Mouse (Mus musculus) forebrain, postnatal 0 days (tissue): ENCODE data around the gene Col9a3. TPM values are rescaled to one million over a fixed set of nuclear protein-coding genes. Genes with fewer than 3 reads are reported as not detected.

Experiments
- ATAC-seq: fragments of 200-750 bp; cut with Nextera tagmentation; 2 replicates; pipeline ENCODE4 v1.8.0; 2017; ENCODE audit warnings: mild to moderate bottlenecking, moderate library complexity
- DNase-seq: peaks from one replicate; pipeline ENCODE4 v3.0.0-alpha.2; 2015
- H3K27ac ChIP-seq: fragments of 300-500 bp; sonication (generic); 2 replicates; pipeline ENCODE4 v1.5.1; 2014; ENCODE audit warnings: low read depth, mild to moderate bottlenecking, antibody characterized with exemption, low read length, moderate library complexity, mixed read lengths
- H3K27me3 ChIP-seq: fragments of 300-500 bp; sonication (generic); 2 replicates; pipeline ENCODE4 v1.6.1; 2014; ENCODE audit warnings: mild to moderate bottlenecking, low read length, mixed read lengths; ENCODE audit not compliant: insufficient read depth
- H3K36me3 ChIP-seq: fragments of 300-500 bp; sonication (generic); 2 replicates; pipeline ENCODE4 v1.6.1; 2014; ENCODE audit warnings: mild to moderate bottlenecking, moderate library complexity; ENCODE audit not compliant: insufficient read depth
- H3K4me1 ChIP-seq: fragments of 300-500 bp; sonication (generic); 2 replicates; pipeline ENCODE4 v1.6.1; 2014; ENCODE audit warnings: antibody characterized with exemption; ENCODE audit not compliant: insufficient read depth
- H3K4me2 ChIP-seq: fragments of 300-500 bp; sonication (generic); 2 replicates; pipeline ENCODE4 v1.6.1; 2014; ENCODE audit warnings: low read depth, mild to moderate bottlenecking, moderate library complexity
- H3K4me3 ChIP-seq: fragments of 300-500 bp; sonication (generic); 2 replicates; pipeline ENCODE4 v1.5.1; 2014; ENCODE audit warnings: low read depth, low read length, mixed read lengths
- H3K9ac ChIP-seq: fragments of 300-500 bp; sonication (generic); 2 replicates; pipeline ENCODE4 v1.6.1; 2014; ENCODE audit warnings: mild to moderate bottlenecking
- H3K9me3 ChIP-seq: fragments of 300-500 bp; sonication (generic); 2 replicates; pipeline ENCODE4 v1.6.1; 2016; ENCODE audit warnings: low read length
- CTCF ChIP-seq: sonication (generic); IDR thresholded peaks from 2 replicates; pipeline ENCODE4 v1.5.1; 2016; ENCODE audit warnings: antibody characterized with exemption, control low read depth, low read depth
- WGBS: fragments of 180-500 bp; shearing (Covaris S2); extraction: QIAGEN DNeasy Blood & Tissue Kit; methylation state at CpG from one replicate; pipeline ENCODE4 v1.1.7; 2014; 5-methylcytosine and 5-hydroxymethylcytosine counted together
- polyA plus RNA-seq: library from polyadenylated mRNA; unstranded; fragments of >200 nt; fragmentation: Nextera tagmentation; extraction: Ambion mirVana; gene quantifications from 2 replicates; pipeline ENCODE4 v1.2.1, GENCODE M21; 2015
- total RNA-seq: library from RNA; depleted of rRNA; stranded (reverse); fragments of >200 nt; gene quantifications from 2 replicates; pipeline ENCODE4 v1.2.3, GENCODE M21; 2014; rRNA removed

Gene Col9a3
- total RNA-seq (42.4 and 47.9 TPM in 2 replicates), polyA plus RNA-seq (46.8 and 49.5 TPM in 2 replicates)

DNA sequence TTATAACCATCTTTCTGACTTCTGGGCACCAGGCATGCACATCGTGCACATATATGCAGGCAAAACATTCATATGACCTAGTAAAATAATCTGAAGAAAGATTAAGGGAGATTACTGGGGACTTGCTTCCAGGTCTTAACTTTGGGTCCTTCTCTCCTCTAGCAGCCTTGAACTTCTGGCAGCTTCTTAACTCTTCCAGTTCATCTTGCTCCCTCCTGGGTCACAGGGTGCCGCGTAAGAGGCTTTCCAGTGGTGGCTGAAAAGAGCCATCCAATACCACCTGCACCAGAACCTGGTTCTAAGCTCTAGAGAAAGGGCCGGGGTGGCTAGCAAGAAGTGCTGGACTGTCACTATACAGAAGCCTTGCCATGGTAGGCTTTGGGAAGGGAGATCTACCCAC, at the start of gene Col9a3:
Gene Col9a3, plus strand, starts transcription at position 301 of the 400 bp plus-strand sequence.
- ATAC-seq: no peak
- Histone ChIP-seq H3K27ac (peak within 1 kb of the TSS; percentile 50; the same call in 1 of the 2 replicates), H3K27me3 (no peaks in the 10 kb centered on the region), H3K9me3 (no peaks in the 10 kb centered on the region), H3K36me3 (peaks cover 31% of the 10 kb centered on the region), H3K4me1 (peaks cover 8% of the 10 kb centered on the region; the same call in 1 of the 2 replicates), H3K4me3 (peak within 1 kb of the TSS; percentile 37), H3K4me2 (peak within 1 kb of the TSS; percentile 69), H3K9ac (peak within 1 kb of the TSS; percentile 55)
- DNase-seq: no peak
- no peak for TF ChIP-seq CTCF
- 42% methylated on average over 4 of the region's 4 CpGs for WGBS

DNA sequence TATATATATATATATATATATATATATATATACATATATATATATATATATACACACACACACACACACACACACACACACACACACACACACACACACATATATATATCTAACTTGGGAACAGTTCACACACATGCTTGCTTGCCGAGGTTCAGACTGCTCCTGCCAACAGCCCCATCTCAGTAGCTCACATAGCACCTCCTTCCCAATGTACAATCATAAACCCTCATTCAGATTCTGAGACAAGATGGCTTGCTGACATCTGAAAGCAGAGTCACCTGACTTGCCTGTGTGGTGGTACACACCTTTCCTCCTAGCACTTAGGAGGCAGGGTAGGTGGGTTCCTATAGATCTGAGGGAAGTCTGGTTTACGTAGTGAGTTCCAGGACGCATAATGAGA, 45.2 kb upstream of the Col9a3 start:
- H3K36me3 ChIP-seq: no peaks in the 10 kb centered on the region
- no peaks in the 10 kb centered on the region for H3K27me3 ChIP-seq
- no peak overlapping the region for H3K9ac ChIP-seq
- no peak overlapping the region for H3K4me3 ChIP-seq
- peak; percentile 27; the same call in 1 of the 2 replicates for ATAC-seq
- peak overlapping the region; percentile 57; the same call in 1 of the 2 replicates for H3K27ac ChIP-seq
- H3K4me2 ChIP-seq: no peak overlapping the region
- no peak for TF ChIP-seq CTCF
- H3K4me1 ChIP-seq: peaks cover 1% of the 10 kb centered on the region; the same call in 1 of the 2 replicates
- 42% methylated on average over 3 of the region's 3 CpGs for WGBS
- H3K9me3 ChIP-seq: no peaks in the 10 kb centered on the region
- peak; percentile 62 for DNase-seq

DNA sequence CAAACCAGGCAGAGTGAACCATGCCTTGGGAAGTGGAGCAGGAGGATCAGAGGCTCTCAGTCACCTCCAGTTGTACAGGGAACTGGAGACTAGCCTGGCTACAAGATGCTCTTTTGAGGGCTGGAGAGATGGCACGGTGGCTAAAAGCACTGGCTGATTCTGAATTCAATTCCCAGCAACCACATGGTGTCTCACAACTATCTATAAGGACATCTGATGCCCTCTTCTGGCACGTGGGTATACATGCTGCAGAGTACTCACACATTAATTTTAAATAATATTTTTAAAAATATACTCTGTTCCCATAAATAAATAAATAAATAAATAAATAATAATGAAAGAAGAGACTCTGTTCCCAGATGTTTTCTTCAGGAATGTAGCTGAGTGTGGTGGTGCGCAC, 42.4 kb upstream of the Col9a3 start:
- Histone ChIP-seq H3K4me2 (no peak overlapping the region), H3K9me3 (no peaks in the 10 kb centered on the region), H3K4me1 (no peaks in the 10 kb centered on the region), H3K27me3 (no peaks in the 10 kb centered on the region), H3K27ac (no peak overlapping the region), H3K36me3 (no peaks in the 10 kb centered on the region), H3K4me3 (no peak overlapping the region), H3K9ac (no peak overlapping the region)
- TF ChIP-seq CTCF: no peak; the same call in 1 of the 2 replicates
- no peak for DNase-seq
- WGBS: 43% methylated on average over 3 of the region's 3 CpGs
- ATAC-seq: no peak

DNA sequence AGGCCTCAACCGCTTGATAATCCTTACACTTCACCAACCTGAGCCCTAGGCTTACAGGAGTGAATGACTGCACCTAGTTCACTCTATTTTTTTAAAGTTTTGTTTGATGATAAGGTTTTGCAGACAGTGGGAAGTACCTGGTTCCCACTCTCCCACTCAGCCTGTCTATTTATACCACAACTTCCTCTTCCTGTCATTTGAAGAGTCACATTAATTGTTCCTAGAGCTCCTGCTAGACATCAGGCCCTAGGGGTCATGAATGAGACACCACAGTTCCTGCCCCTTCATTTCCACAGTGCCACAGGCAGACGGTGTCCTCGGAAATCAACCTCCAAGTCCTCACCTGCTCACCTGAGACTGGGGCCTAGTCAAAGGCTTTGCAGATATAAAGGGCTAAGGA, 41.1 kb upstream of the Col9a3 start:
- no peak for TF ChIP-seq CTCF
- H3K27me3 ChIP-seq: no peaks in the 10 kb centered on the region
- ATAC-seq (no peak), DNase-seq (no peak)
- WGBS: 89% methylated on average over 3 of the region's 3 CpGs
- H3K4me2 ChIP-seq: no peak overlapping the region
- H3K36me3 ChIP-seq: no peaks in the 10 kb centered on the region
- no peak overlapping the region for H3K9ac ChIP-seq
- no peak overlapping the region for H3K4me3 ChIP-seq
- no peak overlapping the region for H3K27ac ChIP-seq
- no peaks in the 10 kb centered on the region for H3K4me1 ChIP-seq
- no peaks in the 10 kb centered on the region for H3K9me3 ChIP-seq

DNA sequence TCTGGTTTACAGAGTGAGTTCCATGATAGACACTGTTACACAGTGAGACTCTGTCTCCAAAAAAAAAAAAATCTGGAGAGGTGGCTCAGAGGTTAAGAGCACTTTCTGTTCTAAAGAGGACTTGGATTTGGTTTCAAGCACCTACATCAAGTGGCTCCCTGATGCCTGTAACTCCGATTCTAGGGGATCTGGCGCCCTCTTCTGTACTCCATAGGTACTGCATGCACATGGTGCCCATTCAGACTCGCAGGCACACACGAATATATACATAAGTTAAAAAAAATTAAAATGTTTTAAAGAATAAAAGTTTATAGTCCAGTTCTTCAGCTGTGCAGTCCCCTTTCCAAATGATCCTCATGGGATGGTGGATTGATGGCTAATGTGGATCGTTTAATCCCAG, 37.3 kb upstream of the Col9a3 start:
- Histone ChIP-seq H3K27ac (no peak overlapping the region), H3K36me3 (no peaks in the 10 kb centered on the region), H3K4me3 (no peak overlapping the region), H3K9me3 (no peaks in the 10 kb centered on the region), H3K27me3 (no peaks in the 10 kb centered on the region), H3K9ac (no peak overlapping the region), H3K4me1 (no peaks in the 10 kb centered on the region), H3K4me2 (no peak overlapping the region)
- no peak for DNase-seq
- no peak for ATAC-seq
- TF ChIP-seq CTCF: peak; percentile 58
- WGBS: 47% methylated on average over 5 of the region's 5 CpGs

DNA sequence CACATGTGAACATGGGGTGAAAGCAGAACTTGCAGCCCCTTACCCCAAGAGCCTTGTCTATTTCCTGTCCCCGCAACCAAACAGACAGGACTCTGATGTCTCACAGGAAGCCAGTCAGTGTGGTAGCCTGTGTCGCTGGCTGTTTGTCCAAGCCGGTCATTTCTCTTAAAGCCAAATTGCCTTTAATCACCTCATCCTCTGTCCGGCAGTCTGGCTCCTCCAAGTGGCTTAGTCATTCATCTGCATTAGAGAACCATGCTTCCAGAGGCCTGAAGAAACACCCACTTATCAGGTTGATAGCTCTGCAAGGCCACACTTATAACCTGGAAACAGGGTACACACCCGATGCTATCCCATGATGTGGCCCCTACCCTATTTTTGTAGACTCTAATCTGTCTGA, 35.4 kb upstream of the Col9a3 start:
- Histone ChIP-seq H3K4me3 (no peak overlapping the region), H3K36me3 (no peaks in the 10 kb centered on the region), H3K27ac (no peak overlapping the region), H3K9ac (no peak overlapping the region), H3K4me1 (no peaks in the 10 kb centered on the region), H3K27me3 (no peaks in the 10 kb centered on the region), H3K4me2 (no peak overlapping the region), H3K9me3 (no peaks in the 10 kb centered on the region)
- peak; percentile 17; the same call in 1 of the 2 replicates for TF ChIP-seq CTCF
- DNase-seq (no peak), ATAC-seq (no peak)
- 76% methylated on average over 5 of the region's 5 CpGs for WGBS

DNA sequence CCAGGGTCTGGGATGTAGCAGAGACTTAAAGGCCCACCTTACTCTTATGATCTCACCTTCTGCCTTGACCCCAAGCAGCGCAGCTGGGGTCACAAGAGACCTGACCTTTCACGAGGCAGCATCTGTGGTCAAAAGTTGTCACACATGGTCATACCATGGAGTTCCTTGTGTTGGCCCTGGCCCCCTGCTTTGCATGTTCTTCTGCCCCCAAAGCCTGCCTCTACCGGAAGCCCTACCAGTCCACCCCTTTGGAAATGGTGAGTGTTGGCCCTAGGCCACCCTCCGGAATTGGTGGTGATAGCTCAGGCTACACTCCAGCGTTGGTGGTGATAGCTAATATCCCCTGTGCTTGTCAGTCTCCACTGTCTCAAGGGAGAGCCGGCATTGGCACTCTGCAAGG, 34.3 kb upstream of the Col9a3 start:
- no peak overlapping the region for H3K9ac ChIP-seq
- no peak overlapping the region for H3K4me2 ChIP-seq
- H3K4me1 ChIP-seq: no peaks in the 10 kb centered on the region
- ATAC-seq (no peak; the same call in 1 of the 2 replicates), DNase-seq (no peak)
- WGBS: 53% methylated on average over 6 of the region's 6 CpGs
- H3K4me3 ChIP-seq: no peak overlapping the region
- TF ChIP-seq CTCF: no peak
- no peaks in the 10 kb centered on the region for H3K36me3 ChIP-seq
- H3K27ac ChIP-seq: peak overlapping the region; percentile 50; the same call in 1 of the 2 replicates
- H3K27me3 ChIP-seq: no peaks in the 10 kb centered on the region
- H3K9me3 ChIP-seq: no peaks in the 10 kb centered on the region
